Mouse (Mus musculus) limb, embryonic 12.5 days (tissue): ENCODE measurements around the gene Iqgap3. TPM values are rescaled to one million over a fixed set of nuclear protein-coding genes. Genes with fewer than 3 reads are reported as not detected.

Experiments used
- ATAC-seq: fragments of 200-750 bp; cut with Nextera tagmentation; 2 replicates; pipeline ENCODE4 v1.8.0; 2017; ENCODE audit warnings: low read depth, moderate TSS enrichment; ENCODE audit not compliant: insufficient number of reproducible peaks, insufficient read depth, low FRiP score, low TSS enrichment
- H3K27ac ChIP-seq: fragments of 300-500 bp; sonication (generic); 2 replicates; pipeline ENCODE4 v1.5.1; 2016; ENCODE audit warnings: mild to moderate bottlenecking, moderate library complexity
- H3K27me3 ChIP-seq: fragments of 300-500 bp; sonication (generic); 2 replicates; pipeline ENCODE4 v1.6.1; 2016; ENCODE audit warnings: mild to moderate bottlenecking, moderate library complexity
- H3K36me3 ChIP-seq: fragments of 300-500 bp; sonication (generic); 2 replicates; pipeline ENCODE4 v1.6.1; 2016; ENCODE audit warnings: mild to moderate bottlenecking, moderate library complexity
- H3K4me1 ChIP-seq: fragments of 300-500 bp; sonication (generic); replicated peaks from 2 replicates; pipeline ENCODE4 v1.6.1; 2016
- H3K4me2 ChIP-seq: fragments of 300-500 bp; sonication (generic); 2 replicates; pipeline ENCODE4 v1.6.1; 2016; ENCODE audit warnings: mild to moderate bottlenecking, moderate library complexity
- H3K4me3 ChIP-seq: fragments of 300-500 bp; sonication (generic); replicated peaks from 2 replicates; pipeline ENCODE4 v1.5.1; 2016; ENCODE audit warnings: mild to moderate bottlenecking
- H3K9ac ChIP-seq: fragments of 300-500 bp; sonication (generic); replicated peaks from 2 replicates; pipeline ENCODE4 v1.6.1; 2016; ENCODE audit warnings: mild to moderate bottlenecking, moderate library complexity
- H3K9me3 ChIP-seq: fragments of 300-500 bp; sonication (generic); 2 replicates; pipeline ENCODE4 v1.6.1; 2016; ENCODE audit warnings: mild to moderate bottlenecking, moderate library complexity
- WGBS: fragments of 180-500 bp; shearing (Covaris S2); methylation state at CpG from one replicate; pipeline ENCODE4 v1.1.7; 2016; 5-methylcytosine and 5-hydroxymethylcytosine counted together
- polyA plus RNA-seq: library from polyadenylated mRNA; unstranded; fragments of >200 nt; fragmentation: Nextera tagmentation; extraction: Ambion mirVana; gene quantifications from 2 replicates; pipeline ENCODE4 v1.2.1, GENCODE M21; 2016

Gene Iqgap3
- polyA plus RNA-seq, 1 experiment from 2014 or later = 24.3 TPM

GRCm38 (mm10) chr3:88145411-88145782 is 63.6 kb downstream of the Iqgap3 start:
- Histone ChIP-seq H3K9ac (peak overlapping the region; percentile 91; the same call in 1 of the 2 replicates), H3K36me3 (0 out of 2 replicates have a peak, but pooled peaks cover 6% of the 10 kb centered on the region), H3K27ac (peak overlapping the region; percentile 56; the same call in 1 of the 2 replicates), H3K9me3 (no peaks in the 10 kb centered on the region), H3K4me1 (peaks cover 88% of the 10 kb centered on the region), H3K4me3 (peak overlapping the region; percentile 94), H3K4me2 (peak overlapping the region; percentile 94), H3K27me3 (no peaks in the 10 kb centered on the region)
- 23% methylated on average over 4 of the region's 4 CpGs for WGBS
- ATAC-seq = no peak

GRCm38 (mm10) chr3:88145952-88146351 is 64.2 kb downstream of the Iqgap3 start:
- peak overlapping the region; percentile 56; the same call in 1 of the 2 replicates for H3K27ac ChIP-seq
- ATAC-seq = no peak
- 0 out of 2 replicates have a peak overlapping the region, but pooled peaks have one; percentile 94 for H3K4me3 ChIP-seq
- WGBS = 65% methylated on average over 5 of the region's 5 CpGs
- H3K4me1 ChIP-seq = peaks cover 88% of the 10 kb centered on the region
- no peaks in the 10 kb centered on the region for H3K27me3 ChIP-seq
- H3K9me3 ChIP-seq = no peaks in the 10 kb centered on the region
- peak overlapping the region; percentile 94 for H3K4me2 ChIP-seq
- 0 out of 2 replicates have a peak, but pooled peaks cover 6% of the 10 kb centered on the region for H3K36me3 ChIP-seq
- H3K9ac ChIP-seq = peak overlapping the region; percentile 91; the same call in 1 of the 2 replicates

- H3K36me3 ChIP-seq = 0 out of 2 replicates have a peak, but pooled peaks cover 6% of the 10 kb centered on the region
- H3K27me3 ChIP-seq = no peaks in the 10 kb centered on the region
- peak overlapping the region; percentile 94 for H3K4me2 ChIP-seq
- no peak overlapping the region; the same call in 1 of the 2 replicates for H3K9ac ChIP-seq
- H3K4me3 ChIP-seq = no peak overlapping the region
- 47% methylated on average over 5 of the region's 5 CpGs for WGBS
- peaks cover 88% of the 10 kb centered on the region for H3K4me1 ChIP-seq
- no peak for ATAC-seq
- no peaks in the 10 kb centered on the region for H3K9me3 ChIP-seq
- H3K27ac ChIP-seq = peak overlapping the region; percentile 56; the same call in 1 of the 2 replicates
Measured at GRCm38 (mm10) chr3:88146376-88147112, 64.8 kb downstream of the Iqgap3 start.

DNA sequence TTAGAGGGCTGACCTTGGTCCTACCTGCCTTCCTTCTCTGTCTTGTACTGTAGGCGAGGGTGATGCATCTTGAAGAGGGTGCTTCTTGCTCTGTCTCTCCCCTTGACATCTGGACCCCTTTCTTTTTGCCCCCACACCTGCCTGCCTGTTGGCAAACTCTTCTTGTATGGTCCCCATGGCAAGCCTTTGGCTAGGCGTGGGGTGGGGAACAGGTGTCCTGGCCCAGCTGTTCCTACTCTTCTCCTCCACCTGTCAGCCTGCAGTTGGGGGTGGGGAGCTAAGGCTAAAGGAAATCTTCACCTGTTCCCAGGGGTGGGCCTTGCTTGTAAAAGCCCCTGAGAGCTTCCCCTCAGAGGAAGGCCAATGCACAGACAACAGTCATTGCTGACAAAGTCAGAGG is 65.7 kb downstream of the Iqgap3 start:
- 0 out of 2 replicates have a peak, but pooled peaks cover 6% of the 10 kb centered on the region for H3K36me3 ChIP-seq
- 69% methylated on average over 2 of the region's 2 CpGs for WGBS

GRCm38 (mm10) chr3:88147866-88148265 is 66.1 kb downstream of the Iqgap3 start:
- Histone ChIP-seq H3K4me3 (no peak overlapping the region), H3K9ac (no peak overlapping the region), H3K9me3 (no peaks in the 10 kb centered on the region), H3K36me3 (0 out of 2 replicates have a peak, but pooled peaks cover 6% of the 10 kb centered on the region), H3K4me1 (peaks cover 92% of the 10 kb centered on the region), H3K27me3 (no peaks in the 10 kb centered on the region), H3K27ac (peak overlapping the region; percentile 7; the same call in 1 of the 2 replicates), H3K4me2 (no peak overlapping the region)
- no peak for ATAC-seq
- whole genome bisulfite sequencing = 89% methylated on average over 1 of the region's 1 CpGs

More for the DNA sequence above, 65.7 kb downstream of the Iqgap3 start:
- H3K4me2 ChIP-seq = 0 out of 2 replicates have a peak overlapping the region, but pooled peaks have one; percentile 13
- H3K27ac ChIP-seq = peak overlapping the region; percentile 7; the same call in 1 of the 2 replicates
- no peak overlapping the region for H3K9ac ChIP-seq
- H3K27me3 ChIP-seq = no peaks in the 10 kb centered on the region
- no peak for ATAC-seq
- peaks cover 94% of the 10 kb centered on the region for H3K4me1 ChIP-seq
- no peaks in the 10 kb centered on the region for H3K9me3 ChIP-seq
- H3K4me3 ChIP-seq = no peak overlapping the region

DNA sequence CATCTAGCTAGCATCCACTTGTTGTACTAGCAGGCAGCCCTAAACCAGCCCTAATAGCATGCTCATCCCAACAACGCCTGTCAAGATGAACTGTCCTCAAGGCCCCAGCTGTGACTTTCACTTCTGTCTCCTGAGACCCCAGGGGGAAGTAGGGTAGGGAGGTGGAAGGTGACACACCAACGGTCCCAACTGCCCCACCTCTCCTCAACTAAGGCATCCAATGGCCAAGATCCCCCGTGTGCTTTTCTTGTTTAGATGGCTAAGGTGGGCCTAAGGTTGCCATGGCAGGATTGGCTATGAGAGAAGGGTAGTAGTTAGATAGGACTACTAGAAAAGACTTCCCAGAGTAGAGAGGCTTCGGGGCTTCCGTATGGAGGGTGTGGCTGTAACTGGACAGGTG is 66.6 kb downstream of the Iqgap3 start:
- H3K36me3 ChIP-seq = peaks cover 7% of the 10 kb centered on the region; the same call in 1 of the 2 replicates
- WGBS = 86% methylated on average over 5 of the region's 5 CpGs
- no peaks in the 10 kb centered on the region for H3K27me3 ChIP-seq
- no peak overlapping the region for H3K4me3 ChIP-seq
- no peak overlapping the region for H3K4me2 ChIP-seq
- H3K27ac ChIP-seq = peak overlapping the region; percentile 5; the same call in 1 of the 2 replicates
- H3K9me3 ChIP-seq = no peaks in the 10 kb centered on the region
- ATAC-seq = no peak
- no peak overlapping the region for H3K9ac ChIP-seq
- peaks cover 87% of the 10 kb centered on the region for H3K4me1 ChIP-seq

- Histone ChIP-seq H3K36me3 (peaks cover 11% of the 10 kb centered on the region; the same call in 1 of the 2 replicates), H3K9me3 (no peaks in the 10 kb centered on the region), H3K4me1 (peaks cover 81% of the 10 kb centered on the region), H3K27ac (peak overlapping the region; percentile 76), H3K9ac (no peak overlapping the region; the same call in 1 of the 2 replicates), H3K27me3 (no peaks in the 10 kb centered on the region), H3K4me3 (peak overlapping the region; percentile 1; the same call in 1 of the 2 replicates), H3K4me2 (peak overlapping the region; percentile 45)
- no peak for ATAC-seq
- WGBS = 67% methylated on average over 4 of the region's 4 CpGs
Measured at GRCm38 (mm10) chr3:88148776-88149509, 67.2 kb downstream of the Iqgap3 start.

DNA sequence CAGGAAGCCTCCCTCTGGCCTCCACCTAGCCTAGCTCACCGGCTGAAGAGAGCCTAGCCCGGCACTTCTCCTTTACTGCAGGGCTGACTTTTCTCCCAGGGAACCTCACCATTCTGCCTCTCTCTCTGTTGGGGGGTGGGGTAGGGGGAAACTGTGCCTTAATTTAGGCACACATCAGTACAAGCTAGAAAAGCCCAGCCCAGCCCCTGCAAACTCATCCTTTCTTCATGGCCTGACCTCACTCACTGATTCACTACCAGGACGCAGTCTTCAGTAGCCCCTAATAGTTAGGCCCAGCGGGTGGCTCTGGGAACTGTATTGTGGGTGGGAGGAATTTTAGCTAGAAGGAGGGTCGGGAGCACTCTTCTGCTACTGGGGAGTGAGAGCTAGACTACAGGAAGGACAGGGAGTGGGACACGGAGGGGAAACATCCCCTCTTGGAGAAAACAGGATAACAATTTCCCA is 67.8 kb downstream of the Iqgap3 start:
- 21% methylated on average over 6 of the region's 6 CpGs for WGBS
- Histone ChIP-seq H3K4me1 (peaks cover 75% of the 10 kb centered on the region), H3K4me2 (peak overlapping the region; percentile 45), H3K27me3 (no peaks in the 10 kb centered on the region), H3K36me3 (peaks cover 11% of the 10 kb centered on the region; the same call in 1 of the 2 replicates), H3K9me3 (no peaks in the 10 kb centered on the region), H3K4me3 (peak overlapping the region; percentile 1; the same call in 1 of the 2 replicates), H3K27ac (peak overlapping the region; percentile 76), H3K9ac (peak overlapping the region; percentile 37)
- ATAC-seq = no peak

- Histone ChIP-seq H3K4me1 (peaks cover 68% of the 10 kb centered on the region), H3K4me2 (peak overlapping the region; percentile 45), H3K27me3 (no peaks in the 10 kb centered on the region), H3K4me3 (peak overlapping the region; percentile 1; the same call in 1 of the 2 replicates), H3K36me3 (peaks cover 14% of the 10 kb centered on the region), H3K9ac (peak overlapping the region; percentile 37), H3K9me3 (no peaks in the 10 kb centered on the region), H3K27ac (peak overlapping the region; percentile 76)
- ATAC-seq = peak; percentile 45
- 16% methylated on average over 14 of the region's 14 CpGs for WGBS
Measured at GRCm38 (mm10) chr3:88150061-88150998, 68.6 kb downstream of the Iqgap3 start.

DNA sequence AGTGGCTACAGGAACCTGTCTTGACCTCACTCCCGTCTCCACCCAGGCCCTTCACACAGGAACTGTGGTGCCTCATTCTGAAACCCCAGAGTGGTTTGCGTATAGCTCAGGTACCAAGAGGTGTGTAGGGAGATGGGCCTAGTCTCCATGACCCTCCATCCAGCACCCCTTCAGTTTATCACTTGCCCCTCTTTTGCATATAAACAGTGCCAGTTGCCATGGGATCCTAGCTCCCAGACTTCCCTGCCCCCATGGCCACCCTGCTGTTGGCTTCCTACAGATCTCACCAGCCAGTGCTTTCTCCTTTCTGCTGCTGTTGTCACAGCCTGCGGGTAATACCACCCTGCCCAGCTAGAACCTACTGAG is 69.2 kb downstream of the Iqgap3 start:
- Histone ChIP-seq H3K36me3 (peaks cover 17% of the 10 kb centered on the region), H3K9me3 (no peaks in the 10 kb centered on the region), H3K9ac (peak overlapping the region; percentile 37; the same call in 1 of the 2 replicates), H3K27ac (0 out of 2 replicates have a peak overlapping the region, but pooled peaks have one; percentile 23), H3K27me3 (no peaks in the 10 kb centered on the region), H3K4me2 (peak overlapping the region; percentile 45; the same call in 1 of the 2 replicates), H3K4me3 (0 out of 2 replicates have a peak overlapping the region, but pooled peaks have one; percentile 1), H3K4me1 (peaks cover 61% of the 10 kb centered on the region)
- 53% methylated on average over 3 of the region's 3 CpGs for WGBS
- ATAC-seq = peak; percentile 17; the same call in 1 of the 2 replicates
